Mouse (Mus musculus) bone marrow macrophage, adult 2 months (primary cell): ENCODE results near the gene Pde4d.

ENCODE experiments used
- CTCF ChIP-seq: IDR thresholded peaks from 2 replicates; pipeline ENCODE4 v1.5.1; 2012; ENCODE audit warnings: low read depth, mild to moderate bottlenecking, low read length, moderate library complexity
- POLR2A ChIP-seq: IDR thresholded peaks from 2 replicates; pipeline ENCODE4 v1.6.1; 2012; ENCODE audit warnings: mild to moderate bottlenecking, low read depth, low read length, borderline replicate concordance

GRCm38 (mm10) chr13:109406341-109406740 is 956.6 kb downstream of the Pde4d start:
- TF ChIP-seq POLR2A (no peak), CTCF (no peak)
